Comparison of ENCODE assay signal across 10 mouse cellular contexts in genomic region chr7:46376172-46377007, GRCm38 (mm10). TPM values are rescaled to one million over a fixed set of nuclear protein-coding genes. Genes with fewer than 3 reads are reported as not detected.
DNase-seq lines count a peak whose midpoint lies in the region; ATAC-seq and TF ChIP-seq lines count a peak whose summit lies in the region.
"Had no signal": no experiment of that assay in that cellular context is flagged by ENCODE, and none has a peak within 500 bp of the region (broad histone marks: within the 10 kb centered on the region; RNA-seq: fewer than 3 reads in every experiment).

Gene Myod1, plus strand, starts transcription at chr7:46376474.

- no peak within 1 kb of the TSS for H3K9ac ChIP-seq in heart, embryonic 14.5 days (ENCODE audit: low read length)
- H3K9ac ChIP-seq in embryonic facial prominence, embryonic 12.5 days = peak within 1 kb of the TSS; percentile 7; the same call in 1 of the 2 replicates
- H3K9ac ChIP-seq in hindbrain, embryonic 11.5 days (ENCODE audit: low read depth, low read length) = no peak within 1 kb of the TSS

- TF ChIP-seq POLR2A in myocyte (IDR thresholded peaks at IDR 0.05; ENCODE audit: insufficient read length, low read depth) = peak; percentile 80

- DNase-seq in heart, adult 8-10 months (ENCODE audit: low spot score) = no peak
- no peak for DNase-seq in hindbrain, embryonic 11.5 days (ENCODE audit: low spot score)
- no peak for DNase-seq in thymus, postnatal 14 days
- DNase-seq in spleen, adult 18-20 months = no peak
- DNase-seq in cerebellum, postnatal 25 days = no peak

- H3K36me3 ChIP-seq in heart, embryonic 14.5 days (ENCODE audit: control insufficient read depth, insufficient read depth, low read length) = no peaks in the 10 kb centered on the region
- H3K36me3 ChIP-seq in embryonic facial prominence, embryonic 12.5 days = no peaks in the 10 kb centered on the region
- no peaks in the 10 kb centered on the region for H3K36me3 ChIP-seq in hindbrain, embryonic 11.5 days (ENCODE audit: control insufficient read depth, insufficient read depth, low read length)
- no peaks in the 10 kb centered on the region for H3K36me3 ChIP-seq in myocyte (ENCODE audit: control insufficient read depth, insufficient read depth)

- peak within 1 kb of the TSS in 1 of 2 experiments; percentile 9; a peak in 1 of 4 replicates for H3K4me3 ChIP-seq in heart, embryonic 14.5 days (ENCODE audit: control insufficient read depth in 1 of 2, insufficient read depth in 1 of 2, low read depth in 1 of 2, low read length in 2 of 2)
- H3K4me3 ChIP-seq in embryonic facial prominence, embryonic 12.5 days = peak within 1 kb of the TSS; percentile 28
- H3K4me3 ChIP-seq in hindbrain, embryonic 11.5 days (ENCODE audit: low read depth, low read length) = peak within 1 kb of the TSS; percentile 25; the same call in 1 of the 2 replicates
- peak within 1 kb of the TSS; percentile 80 for H3K4me3 ChIP-seq in myocyte

- H3K27ac ChIP-seq in heart, embryonic 14.5 days (replicated peaks in 1 of 2; ENCODE audit: control insufficient read depth in 1 of 2, insufficient read depth in 1 of 2, low read depth in 2 of 2, low read length in 2 of 2) = no peak within 1 kb of the TSS
- H3K27ac ChIP-seq in embryonic facial prominence, embryonic 12.5 days = no peak within 1 kb of the TSS
- no peak within 1 kb of the TSS for H3K27ac ChIP-seq in hindbrain, embryonic 11.5 days (ENCODE audit: low read depth, low read length)
- H3K27ac ChIP-seq: macrophage had no signal

- ATAC-seq in heart, embryonic 14.5 days (ENCODE audit: insufficient number of reproducible peaks, insufficient read depth, low FRiP score, low read depth) = no peak
- ATAC-seq in embryonic facial prominence, embryonic 12.5 days (ENCODE audit: insufficient number of reproducible peaks, insufficient read depth, low FRiP score, low TSS enrichment) = no peak
- peak; percentile 53; the same call in 1 of the 2 replicates for ATAC-seq in hindbrain, embryonic 11.5 days (ENCODE audit: low FRiP score)

- H3K79me2 ChIP-seq in myocyte (ENCODE audit: control insufficient read depth, insufficient read depth) = peaks cover 5% of the 10 kb centered on the region

- 8% methylated on average over 44 of the region's 44 CpGs for WGBS in heart, embryonic 14.5 days
- WGBS in embryonic facial prominence, embryonic 12.5 days = 3% methylated on average over 44 of the region's 44 CpGs
- 4% methylated on average over 43 of the region's 44 CpGs for WGBS in hindbrain, embryonic 11.5 days

- peaks cover 88% of the 10 kb centered on the region for H3K27me3 ChIP-seq in heart, embryonic 14.5 days (ENCODE audit: control insufficient read depth, insufficient read depth, low read length)
- peaks cover 76% of the 10 kb centered on the region for H3K27me3 ChIP-seq in embryonic facial prominence, embryonic 12.5 days
- H3K27me3 ChIP-seq in hindbrain, embryonic 11.5 days (ENCODE audit: control insufficient read depth, insufficient read depth, low read length) = peaks cover 41% of the 10 kb centered on the region
- H3K27me3 ChIP-seq in myocyte (ENCODE audit: control insufficient read depth, insufficient read depth, insufficient read length) = no peaks in the 10 kb centered on the region

- H3K9me3 ChIP-seq in heart, embryonic 14.5 days (ENCODE audit: control insufficient read depth, low read length) = no peaks in the 10 kb centered on the region
- no peaks in the 10 kb centered on the region for H3K9me3 ChIP-seq in embryonic facial prominence, embryonic 12.5 days
- no peaks in the 10 kb centered on the region for H3K9me3 ChIP-seq in hindbrain, embryonic 11.5 days (ENCODE audit: control insufficient read depth, low read length)

- peak within 1 kb of the TSS; percentile 32 for H3K4me2 ChIP-seq in heart, embryonic 14.5 days (ENCODE audit: low read length)
- peak within 1 kb of the TSS; percentile 42 for H3K4me2 ChIP-seq in embryonic facial prominence, embryonic 12.5 days (replicated peaks)
- H3K4me2 ChIP-seq in hindbrain, embryonic 11.5 days (replicated peaks; ENCODE audit: low read depth, low read length) = peak within 1 kb of the TSS; percentile 32
- peak within 1 kb of the TSS; percentile 67 for H3K4me2 ChIP-seq in myocyte (ENCODE audit: low read depth)

- H3ac ChIP-seq in myocyte (ENCODE audit: control insufficient read depth, insufficient read length) = peak within 1 kb of the TSS; percentile 48

- peaks cover 0 to 6% of the 10 kb centered on the region in 2 experiments; a peak in 1 of 4 replicates for H3K4me1 ChIP-seq in heart, embryonic 14.5 days (ENCODE audit: control insufficient read depth in 2 of 2, insufficient read depth in 2 of 2, low read length in 2 of 2)
- H3K4me1 ChIP-seq in embryonic facial prominence, embryonic 12.5 days = peaks cover 13% of the 10 kb centered on the region
- H3K4me1 ChIP-seq in hindbrain, embryonic 11.5 days (replicated peaks; ENCODE audit: control insufficient read depth, insufficient read depth, low read length) = 0 out of 2 replicates have a peak, but pooled peaks cover 3% of the 10 kb centered on the region

TF ChIP-seq in myocyte, 11 proteins besides CTCF, POLR2A, EP300 and RAD21:
- TF ChIP-seq CEBPB (IDR thresholded peaks at IDR 0.05; ENCODE audit: insufficient read depth, poor library complexity, severe bottlenecking) (no peak), E2F4 (IDR thresholded peaks at IDR 0.05; ENCODE audit: insufficient read depth) (peak; percentile 56), MAX (IDR thresholded peaks at IDR 0.05; ENCODE audit: low read depth) (no peak), REST (IDR thresholded peaks at IDR 0.05; ENCODE audit: insufficient read depth, insufficient read length) (no peak), TCF3 (IDR thresholded peaks at IDR 0.05; ENCODE audit: insufficient read length, low read depth) (no peak), TCF12 (IDR thresholded peaks at IDR 0.05; ENCODE audit: insufficient read depth, poor library complexity, severe bottlenecking) (no peak), USF1 (IDR thresholded peaks at IDR 0.05; ENCODE audit: low read depth) (no peak), POLR2AphosphoS2 (IDR thresholded peaks at IDR 0.05; ENCODE audit: insufficient read length, low read depth) (peak; percentile 87), MYOG (IDR thresholded peaks at IDR 0.05; ENCODE audit: control insufficient read depth in 1 of 3, insufficient read depth in 1 of 3, insufficient read length in 2 of 3, low read depth in 2 of 3) (peak in 2 of 3 experiments; percentile 53 to 81), MYOD1 (IDR thresholded peaks at IDR 0.05; ENCODE audit: control insufficient read depth in 1 of 3, insufficient read length in 2 of 3, low read depth in 2 of 3) (peak in 2 of 3 experiments; percentile 64 to 67)

RNA-seq across cellular contexts. Expression of gene Myod1, which starts in this region (rescaled TPM):
- polyA plus RNA-seq in heart, embryonic 14.5 days (2014; fragmentation: Nextera tagmentation; extraction: Ambion mirVana) = not detected in 2 replicates
- under 1 TPM in 3 of 4 experiments, not detected in 1; 0.12 to 0.16 (median 0.14) TPM for total RNA-seq in heart, adult 8-10 months (2022)
- 27.4 and 28.8 TPM in 2 replicates for polyA plus RNA-seq in embryonic facial prominence, embryonic 12.5 days (2016; fragmentation: Nextera tagmentation; extraction: Ambion mirVana)
- 1.2 and 3.2 TPM in 2 replicates for polyA plus RNA-seq in hindbrain, embryonic 11.5 days (2014; fragmentation: Nextera tagmentation; extraction: Ambion mirVana)
- polyA plus RNA-seq in myocyte (2012; fragmentation: generic; extraction: Trizol) = 396 TPM
- total RNA-seq: layer of hippocampus, postnatal 10 days had no signal
- polyA plus RNA-seq: macrophage had no signal
